Mouse (Mus musculus) heart, embryonic 14.5 days (tissue): ENCODE data around the gene Hnrnpf. TPM values are rescaled to one million over a fixed set of nuclear protein-coding genes. Genes with fewer than 3 reads are reported as not detected.

ENCODE experiments used
- ATAC-seq: fragments of 200-750 bp; cut with Nextera tagmentation; 2 replicates; pipeline ENCODE4 v1.8.0; 2017; ENCODE audit warnings: low read depth, moderate TSS enrichment; ENCODE audit not compliant: insufficient number of reproducible peaks, insufficient read depth, low FRiP score
- H3K27ac ChIP-seq, 2 experiments: fragments of 200-500 bp in 1 of 2; fragments of 300-500 bp in 1 of 2; sonication (generic) in 1 of 2; replicated peaks in 1 of 2; 2 replicates each; pipeline ENCODE4 v1.5.1; 2012 to 2014; ENCODE audit warnings: low read depth in 2 of 2, low read length in 2 of 2, control low read depth in 1 of 2, mild to moderate bottlenecking in 1 of 2, mixed read lengths in 1 of 2; ENCODE audit not compliant: control insufficient read depth in 1 of 2, insufficient read depth in 1 of 2
- H3K27me3 ChIP-seq: fragments of 300-500 bp; sonication (generic); 2 replicates; pipeline ENCODE4 v1.6.1; 2014; ENCODE audit warnings: mild to moderate bottlenecking, low read length, control low read depth; ENCODE audit not compliant: control insufficient read depth, insufficient read depth
- H3K36me3 ChIP-seq: fragments of 300-500 bp; sonication (generic); 2 replicates; pipeline ENCODE4 v1.6.1; 2014; ENCODE audit warnings: mild to moderate bottlenecking, control low read depth, low read length, mixed read lengths; ENCODE audit not compliant: control insufficient read depth, insufficient read depth
- H3K4me1 ChIP-seq, 2 experiments: fragments of 200-500 bp in 1 of 2; fragments of 300-500 bp in 1 of 2; sonication (generic) in 1 of 2; 2 replicates each; pipeline ENCODE4 v1.6.1; 2012 to 2014; ENCODE audit warnings: low read length in 2 of 2, control low read depth in 1 of 2, mixed read lengths in 1 of 2; ENCODE audit not compliant: control insufficient read depth in 2 of 2, insufficient read depth in 2 of 2
- H3K4me2 ChIP-seq: fragments of 300-500 bp; sonication (generic); 2 replicates; pipeline ENCODE4 v1.6.1; 2014; ENCODE audit warnings: mild to moderate bottlenecking, low read length
- H3K4me3 ChIP-seq, 2 experiments: fragments of 200-500 bp in 1 of 2; fragments of 300-500 bp in 1 of 2; sonication (generic) in 1 of 2; 2 replicates each; pipeline ENCODE4 v1.5.1; 2012 to 2014; ENCODE audit warnings: low read length in 2 of 2, mild to moderate bottlenecking in 2 of 2, control low read depth in 1 of 2, low read depth in 1 of 2, moderate library complexity in 1 of 2; ENCODE audit not compliant: control insufficient read depth in 1 of 2, insufficient read depth in 1 of 2
- H3K9ac ChIP-seq: fragments of 300-500 bp; sonication (generic); 2 replicates; pipeline ENCODE4 v1.6.1; 2014; ENCODE audit warnings: mild to moderate bottlenecking, low read length
- H3K9me3 ChIP-seq: fragments of 300-500 bp; sonication (generic); 2 replicates; pipeline ENCODE4 v1.6.1; 2016; ENCODE audit warnings: low read length, control low read depth; ENCODE audit not compliant: control insufficient read depth
- WGBS: fragments of 180-500 bp; shearing (Covaris S2); extraction: QIAGEN DNeasy Blood & Tissue Kit; methylation state at CpG from one replicate; pipeline ENCODE4 v1.1.7; 2014; 5-methylcytosine and 5-hydroxymethylcytosine counted together
- polyA plus RNA-seq: library from polyadenylated mRNA; unstranded; fragments of >200 nt; fragmentation: Nextera tagmentation; extraction: Ambion mirVana; gene quantifications from 2 replicates; pipeline ENCODE4 v1.2.1, GENCODE M21; 2014

Gene Hnrnpf
- polyA plus RNA-seq, 1 experiment from 2014 or later: 457 TPM

- 88% methylated on average over 7 of the region's 7 CpGs for WGBS
- no peaks in the 10 kb centered on the region for H3K27me3 ChIP-seq
- no peak for ATAC-seq
- no peaks in the 10 kb centered on the region for H3K9me3 ChIP-seq
- H3K4me3 ChIP-seq: no peak overlapping the region
- H3K4me1 ChIP-seq: peaks cover 0 to 5% of the 10 kb centered on the region in 2 experiments; a peak in 3 of 4 replicates
- no peaks in the 10 kb centered on the region for H3K36me3 ChIP-seq
- no peak overlapping the region; the same call in 1 of the 2 replicates for H3K4me2 ChIP-seq
- no peak overlapping the region for H3K9ac ChIP-seq
- H3K27ac ChIP-seq: no peak overlapping the region
Measured at GRCm38 (mm10) chr6:117881229-117881628, 18.9 kb upstream of the Hnrnpf start.

- Histone ChIP-seq H3K4me2 (no peak overlapping the region), H3K27ac (no peak overlapping the region), H3K27me3 (no peaks in the 10 kb centered on the region), H3K4me1 (peaks cover 0 to 5% of the 10 kb centered on the region in 2 experiments; a peak in 3 of 4 replicates), H3K9me3 (no peaks in the 10 kb centered on the region), H3K36me3 (no peaks in the 10 kb centered on the region), H3K9ac (no peak overlapping the region), H3K4me3 (no peak overlapping the region)
- no peak for ATAC-seq
- WGBS: 59% methylated on average over 7 of the region's 7 CpGs
Measured at GRCm38 (mm10) chr6:117881997-117882396, 18.1 kb upstream of the Hnrnpf start.

GRCm38 (mm10) chr6:117885943-117886342, 14.2 kb upstream of the Hnrnpf start:
- no peak overlapping the region for H3K4me3 ChIP-seq
- H3K36me3 ChIP-seq: no peaks in the 10 kb centered on the region
- H3K9me3 ChIP-seq: no peaks in the 10 kb centered on the region
- WGBS: 74% methylated on average over 2 of the region's 2 CpGs
- no peak for ATAC-seq
- H3K4me1 ChIP-seq: peaks cover 0 to 5% of the 10 kb centered on the region in 2 experiments; a peak in 2 of 4 replicates
- H3K27me3 ChIP-seq: no peaks in the 10 kb centered on the region
- H3K9ac ChIP-seq: no peak overlapping the region
- no peak overlapping the region for H3K4me2 ChIP-seq
- H3K27ac ChIP-seq: no peak overlapping the region

GRCm38 (mm10) chr6:117888032-117888431, 12.1 kb upstream of the Hnrnpf start:
- no peak for ATAC-seq
- 24% methylated on average over 1 of the region's 1 CpGs for WGBS
- H3K4me3 ChIP-seq: no peak overlapping the region
- H3K9me3 ChIP-seq: no peaks in the 10 kb centered on the region
- no peak overlapping the region for H3K4me2 ChIP-seq
- no peak overlapping the region for H3K27ac ChIP-seq
- no peak overlapping the region for H3K9ac ChIP-seq
- H3K4me1 ChIP-seq: peaks cover 0 to 5% of the 10 kb centered on the region in 2 experiments; a peak in 2 of 4 replicates
- H3K36me3 ChIP-seq: no peaks in the 10 kb centered on the region
- no peaks in the 10 kb centered on the region for H3K27me3 ChIP-seq

GRCm38 (mm10) chr6:117888642-117889096, 11.5 kb upstream of the Hnrnpf start:
- ATAC-seq: no peak
- H3K9me3 ChIP-seq: no peaks in the 10 kb centered on the region
- 30% methylated on average over 2 of the region's 2 CpGs for WGBS

GRCm38 (mm10) chr6:117890257-117890656, 9.9 kb upstream of the Hnrnpf start:
- Histone ChIP-seq H3K4me3 (no peak overlapping the region), H3K36me3 (no peaks in the 10 kb centered on the region), H3K4me2 (no peak overlapping the region), H3K9ac (no peak overlapping the region), H3K27me3 (no peaks in the 10 kb centered on the region), H3K27ac (no peak overlapping the region), H3K9me3 (no peaks in the 10 kb centered on the region), H3K4me1 (peaks cover 0 to 5% of the 10 kb centered on the region in 2 experiments; a peak in 2 of 4 replicates)
- ATAC-seq: no peak
- 84% methylated on average over 6 of the region's 6 CpGs for WGBS

More at GRCm38 (mm10) chr6:117888642-117889096, 11.5 kb upstream of the Hnrnpf start:
- Histone ChIP-seq H3K36me3 (no peaks in the 10 kb centered on the region), H3K4me3 (no peak overlapping the region), H3K27ac (no peak overlapping the region), H3K4me1 (peaks cover 0 to 5% of the 10 kb centered on the region in 2 experiments; a peak in 2 of 4 replicates), H3K9ac (peak overlapping the region; percentile 16; the same call in 1 of the 2 replicates), H3K27me3 (no peaks in the 10 kb centered on the region), H3K4me2 (no peak overlapping the region)

- Histone ChIP-seq H3K9me3 (no peaks in the 10 kb centered on the region), H3K4me1 (peaks cover 0 to 5% of the 10 kb centered on the region in 2 experiments; a peak in 2 of 4 replicates), H3K4me2 (no peak overlapping the region), H3K36me3 (no peaks in the 10 kb centered on the region), H3K27me3 (no peaks in the 10 kb centered on the region), H3K27ac (no peak overlapping the region), H3K4me3 (no peak overlapping the region), H3K9ac (no peak overlapping the region)
- 52% methylated on average over 14 of the region's 14 CpGs for WGBS
- ATAC-seq: no peak
Measured at GRCm38 (mm10) chr6:117891369-117892160, 8.6 kb upstream of the Hnrnpf start.
